Mouse (Mus musculus): ENCODE data around the gene Heg1. TPM values are rescaled to one million over a fixed set of nuclear protein-coding genes. Genes with fewer than 3 reads are reported as not detected.
A peak's percentile ranks its signal among the peaks of the same experiment; 100 is the strongest.

Heg1 gene
- total RNA-seq, 2 experiments from 2014 or later = 24.6 to 28.8 TPM

DNA sequence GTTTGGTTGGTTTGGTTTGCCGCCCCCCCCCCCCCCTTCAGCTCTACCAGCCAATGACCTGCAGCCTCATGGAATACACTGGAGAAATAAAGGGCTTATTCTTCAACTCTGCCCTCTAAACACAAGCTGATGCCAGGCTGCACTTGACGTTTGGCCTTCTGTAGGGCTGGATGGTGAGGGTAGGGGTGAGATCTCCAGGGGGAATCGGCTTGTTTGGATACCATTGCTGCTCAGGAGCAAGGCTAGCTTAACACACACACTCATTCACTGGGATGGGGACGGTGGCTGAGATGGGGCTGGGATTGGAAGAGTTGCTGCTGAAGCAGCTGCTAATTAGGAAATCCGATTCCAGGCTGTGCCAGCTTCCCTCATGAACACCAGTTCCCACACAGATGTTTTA lies 16.4 kb downstream of the Heg1 start:
- no peak for DNase-seq (ENCODE audit: low spot score in 2 of 2)
- H3K27ac ChIP-seq = no peak overlapping the region
- no peak overlapping the region for H3K4me3 ChIP-seq
- TF ChIP-seq CTCF (conservative IDR thresholded peaks at IDR 0.05) = no peak

DNA sequence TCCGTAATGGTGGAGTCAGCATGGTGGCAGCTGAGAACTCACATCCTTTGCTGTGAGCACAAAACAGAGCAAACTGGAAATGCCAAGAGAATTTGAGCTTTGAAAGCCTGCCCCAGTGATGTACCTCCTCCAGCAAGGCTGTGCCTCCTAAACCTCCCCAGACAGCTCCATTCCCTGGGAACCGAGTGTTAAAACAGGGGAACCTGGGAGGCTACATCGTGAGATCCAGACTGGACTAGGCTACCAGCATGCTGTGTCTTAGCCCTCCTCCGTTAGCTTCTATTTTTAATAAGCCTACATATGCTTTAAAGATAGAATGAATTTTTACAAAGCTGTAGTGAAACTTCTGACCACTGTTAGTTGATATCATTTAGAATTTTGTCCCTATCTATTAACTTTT lies 17.7 kb downstream of the Heg1 start:
- DNase-seq (ENCODE audit: low spot score in 2 of 2) = no peak
- TF ChIP-seq CTCF (conservative IDR thresholded peaks at IDR 0.05) = no peak
- Histone ChIP-seq H3K4me3 (no peak overlapping the region), H3K27ac (no peak overlapping the region)

- no peak for TF ChIP-seq CTCF (conservative IDR thresholded peaks at IDR 0.05)
- H3K27ac ChIP-seq = no peak overlapping the region
- DNase-seq (ENCODE audit: low spot score in 2 of 2) = no peak
These were observed 20.1 kb downstream of the Heg1 start for GRCm38 (mm10) chr16:33704289-33704688.

GRCm38 (mm10) chr16:33705258-33705657 lies 21.1 kb downstream of the Heg1 start:
- DNase-seq (ENCODE audit: low spot score in 2 of 2) = no peak

More at GRCm38 (mm10) chr16:33704289-33704688, 20.1 kb downstream of the Heg1 start:
- no peak overlapping the region for H3K4me3 ChIP-seq

DNA sequence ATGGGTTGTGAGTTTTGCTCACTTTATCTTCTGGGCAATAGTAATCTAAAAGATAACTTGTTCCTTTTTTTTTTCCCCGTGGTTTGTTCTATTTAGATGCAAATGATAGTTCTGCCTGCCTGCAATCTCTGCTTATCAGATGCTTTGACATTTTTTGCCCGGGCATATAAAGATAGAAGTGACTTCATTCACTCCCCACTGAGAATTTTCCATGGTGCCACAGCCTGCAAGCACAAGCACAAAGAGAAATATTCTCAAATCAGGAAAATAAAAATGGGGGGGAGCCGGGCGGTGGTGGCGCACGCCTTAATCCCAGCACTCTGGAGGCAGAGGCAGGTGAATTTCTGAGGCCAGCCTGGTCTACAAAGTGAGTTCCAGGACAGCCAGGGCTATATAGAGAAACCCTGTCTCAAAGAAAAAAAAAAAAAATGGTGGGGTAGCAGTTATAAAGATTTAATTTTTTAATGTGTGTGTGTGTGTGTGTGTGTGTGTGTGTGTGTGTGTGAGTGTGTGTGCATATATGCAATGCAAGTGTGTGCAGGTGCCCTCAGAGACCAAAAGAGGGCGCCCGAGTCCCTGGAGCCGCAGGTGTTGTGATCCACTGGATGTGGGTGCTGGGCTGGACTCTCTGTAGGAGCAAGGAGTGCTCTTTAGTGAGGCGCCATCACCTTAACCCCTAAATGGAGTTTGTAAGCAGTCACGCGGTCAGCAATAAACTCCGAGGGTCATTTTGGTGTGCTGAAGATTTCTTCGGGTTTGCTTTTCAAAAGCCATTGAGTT lies 22.1 kb downstream of the Heg1 start:
- DNase-seq (ENCODE audit: low spot score in 2 of 2) = no peak
- no peak for TF ChIP-seq CTCF (conservative IDR thresholded peaks at IDR 0.05)
- H3K27ac ChIP-seq = no peak overlapping the region
- H3K4me3 ChIP-seq = no peak overlapping the region

More at GRCm38 (mm10) chr16:33705258-33705657, 21.1 kb downstream of the Heg1 start:
- Histone ChIP-seq H3K4me3 (no peak overlapping the region), H3K27ac (no peak overlapping the region)
- TF ChIP-seq CTCF (conservative IDR thresholded peaks at IDR 0.05) = 0 out of 2 replicates have a peak, but pooled peaks have one; percentile 8

DNA sequence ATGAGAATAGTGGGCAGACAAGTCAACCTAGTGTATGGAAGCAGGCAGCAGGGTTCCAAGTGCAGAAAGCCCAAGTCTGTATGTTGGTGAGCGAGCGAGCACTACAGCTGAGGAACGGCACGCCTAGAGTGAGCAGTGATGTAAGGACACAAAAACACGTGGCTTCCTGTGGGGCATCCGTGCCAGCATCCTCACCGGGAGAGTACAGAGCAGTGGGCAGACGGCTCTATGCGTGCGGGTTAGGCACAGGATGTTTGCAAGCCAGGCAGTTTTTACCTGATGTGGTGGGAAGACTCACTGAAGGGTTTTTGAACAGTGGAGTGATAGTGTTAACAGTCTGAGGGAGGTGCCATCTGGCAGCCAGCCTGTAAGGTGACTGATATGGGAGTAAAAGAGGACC lies 23.9 kb downstream of the Heg1 start:
- no peak for DNase-seq (ENCODE audit: low spot score in 2 of 2)
- H3K4me3 ChIP-seq = no peak overlapping the region
- TF ChIP-seq CTCF (conservative IDR thresholded peaks at IDR 0.05) = no peak
- H3K27ac ChIP-seq = no peak overlapping the region

DNA sequence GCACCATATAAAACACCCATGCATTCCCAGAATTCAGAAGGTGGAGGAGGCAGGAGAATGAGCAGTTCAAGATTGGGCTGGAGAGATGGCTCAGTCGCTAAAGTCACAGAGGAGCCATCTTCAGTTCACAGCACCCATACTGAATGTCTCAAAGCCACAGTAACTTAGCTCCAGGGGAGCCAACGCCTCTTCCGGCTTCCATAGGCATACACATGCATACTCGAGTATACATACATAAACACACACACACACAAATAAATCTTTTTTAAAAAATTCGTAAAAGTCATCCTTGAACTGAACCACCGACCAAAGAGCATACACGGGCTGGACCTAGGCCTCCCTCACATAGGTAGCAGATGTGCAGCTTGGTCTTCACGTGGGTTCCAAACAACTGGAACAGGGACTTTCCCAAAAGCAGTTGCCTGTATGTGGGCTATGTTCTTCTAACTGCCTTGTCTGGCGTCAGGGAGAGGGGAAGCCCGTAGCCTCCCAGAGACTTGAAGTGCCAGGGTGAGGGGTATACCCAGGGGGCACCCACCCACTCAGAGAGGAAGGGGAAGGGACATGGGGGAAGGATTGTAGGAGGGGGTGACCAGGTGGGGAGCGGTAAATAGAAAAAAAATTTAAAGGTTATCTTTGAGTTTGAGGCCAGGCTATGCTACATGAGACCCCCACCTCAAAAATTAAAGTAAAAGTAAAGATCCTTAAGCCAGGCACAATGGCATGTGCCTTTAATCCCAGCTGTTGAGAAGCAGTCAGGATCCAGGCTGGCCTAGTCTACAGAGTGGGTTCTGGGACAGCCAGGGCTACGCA lies 24.6 kb downstream of the Heg1 start:
- Histone ChIP-seq H3K27ac (no peak overlapping the region), H3K4me3 (no peak overlapping the region)
- TF ChIP-seq CTCF (conservative IDR thresholded peaks at IDR 0.05) = no peak
- no peak for DNase-seq (ENCODE audit: low spot score in 2 of 2)

DNA sequence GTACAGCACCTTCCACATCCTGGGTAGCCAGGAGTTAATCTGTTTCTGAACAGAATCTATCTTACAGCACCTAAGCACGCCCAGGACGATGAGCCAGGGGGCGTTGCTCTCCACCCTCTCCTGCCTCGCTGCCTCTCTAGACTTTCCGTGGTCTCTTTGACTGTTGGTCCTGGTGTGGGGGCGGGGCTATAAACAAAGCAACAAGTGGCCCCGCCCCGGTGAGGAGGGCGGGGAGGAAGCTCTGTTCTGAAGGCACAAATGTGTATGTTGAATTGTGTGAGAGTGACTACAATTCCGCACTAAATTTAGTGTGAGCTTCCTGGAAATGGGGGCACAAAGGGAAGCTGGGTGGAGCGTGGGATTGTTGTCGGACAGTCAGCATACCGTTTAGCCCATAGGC lies 30.1 kb downstream of the Heg1 start:
- peak overlapping the region; percentile 29; the same call in 1 of the 2 replicates for H3K27ac ChIP-seq
- no peak for DNase-seq (ENCODE audit: low spot score in 2 of 2)
- peak overlapping the region; percentile 6 for H3K4me3 ChIP-seq
- TF ChIP-seq CTCF (conservative IDR thresholded peaks at IDR 0.05) = peak; percentile 49

DNA sequence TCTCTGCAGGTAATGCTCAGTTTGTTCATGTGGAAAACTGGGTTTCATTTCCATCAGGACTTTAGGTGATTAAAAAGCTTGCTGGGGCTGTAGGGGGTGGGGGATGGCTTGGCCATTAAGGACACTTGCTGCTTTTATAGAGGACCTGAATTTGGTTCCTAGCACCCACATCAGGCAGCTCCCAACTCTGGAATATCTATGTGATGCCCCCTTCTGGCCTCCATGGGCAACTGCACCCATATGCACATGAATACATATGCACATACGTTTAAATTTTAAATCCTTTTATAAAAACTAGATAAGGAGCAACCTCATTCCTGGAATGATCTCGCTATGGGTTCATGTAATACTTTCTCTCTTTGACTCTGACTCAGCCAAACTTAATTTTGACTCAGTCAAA lies 39.1 kb downstream of the Heg1 start:
- Histone ChIP-seq H3K4me3 (no peak overlapping the region), H3K27ac (no peak overlapping the region)
- DNase-seq (ENCODE audit: low spot score in 2 of 2) = no peak
- TF ChIP-seq CTCF (conservative IDR thresholded peaks at IDR 0.05) = peak; percentile 31

GRCm38 (mm10) chr16:33723983-33724382 lies 39.8 kb downstream of the Heg1 start:
- no peak for DNase-seq (ENCODE audit: low spot score in 2 of 2)
- TF ChIP-seq CTCF (conservative IDR thresholded peaks at IDR 0.05) = peak; percentile 64
- no peak overlapping the region for H3K4me3 ChIP-seq
- H3K27ac ChIP-seq = no peak overlapping the region

DNA sequence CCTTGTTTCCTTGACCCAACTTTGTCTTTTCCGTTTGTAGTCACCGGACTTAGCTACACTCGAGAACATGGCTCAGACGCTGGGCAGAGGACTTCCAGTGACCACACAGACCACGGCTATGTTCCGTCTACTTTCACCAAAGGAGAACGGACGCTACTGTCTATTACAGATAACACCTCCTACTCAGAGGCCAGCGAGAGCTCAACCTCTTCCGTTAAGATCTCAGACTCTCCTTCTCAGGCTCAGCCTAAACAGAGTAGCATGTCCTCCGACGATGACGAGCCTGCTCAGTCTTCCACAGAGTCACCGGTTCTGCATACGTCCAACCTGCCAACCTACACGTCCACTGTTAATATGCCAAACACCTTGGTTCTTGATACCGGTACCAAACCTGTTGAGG lies 42.1 kb downstream of the Heg1 start:
- Histone ChIP-seq H3K4me3 (no peak overlapping the region), H3K27ac (no peak overlapping the region)
- no peak for TF ChIP-seq CTCF (conservative IDR thresholded peaks at IDR 0.05)
- DNase-seq (ENCODE audit: low spot score in 2 of 2) = no peak

GRCm38 (mm10) chr16:33726892-33727291 lies 42.7 kb downstream of the Heg1 start:
- no peak overlapping the region for H3K27ac ChIP-seq
- TF ChIP-seq CTCF (conservative IDR thresholded peaks at IDR 0.05) = no peak
- DNase-seq (ENCODE audit: low spot score in 2 of 2) = no peak
- H3K4me3 ChIP-seq = no peak overlapping the region

- H3K27ac ChIP-seq = no peak overlapping the region
- TF ChIP-seq CTCF (conservative IDR thresholded peaks at IDR 0.05) = peak; percentile 39
- H3K4me3 ChIP-seq = no peak overlapping the region
- DNase-seq (ENCODE audit: low spot score in 2 of 2) = no peak
These were observed 44.3 kb downstream of the Heg1 start for GRCm38 (mm10) chr16:33728427-33728826.

Measured in layer of hippocampus, adult 2 months (tissue).